Mouse (Mus musculus) ZHBTc4 (cell line): ENCODE data around the gene Atg4a-ps.
"Not testable (repeated sequence)": the region's sequence is repeated elsewhere in the genome, so short reads cannot be mapped to it uniquely, and the experiment has no call there.

Experiments used
- DNase-seq: peaks from one replicate; pipeline ENCODE4 v3.0.0-alpha.2; 2011; ENCODE audit warnings: low read depth, low spot score

Gene Atg4a-ps

DNA sequence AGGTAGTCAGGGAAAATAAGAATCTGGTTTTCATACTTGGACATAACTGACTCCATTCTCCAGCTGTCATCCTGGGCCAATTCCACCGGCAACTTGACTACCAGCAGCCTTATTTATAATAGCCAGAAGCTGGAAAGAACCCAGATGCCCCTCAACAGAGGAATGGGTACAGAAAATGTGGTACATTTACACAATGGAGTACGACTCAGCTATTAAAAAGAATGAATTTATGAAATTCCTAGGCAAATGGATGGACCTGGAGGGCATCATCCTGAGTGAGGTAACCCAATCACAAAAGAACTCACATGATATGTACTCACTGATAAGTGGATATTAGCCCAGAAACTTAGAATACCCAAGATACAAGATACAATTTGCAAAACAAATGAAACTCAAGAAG lies at the start of gene Atg4a-ps:
TSS of gene Atg4a-ps (minus strand) at position 101 of the 400 bp plus-strand sequence.
- not testable (repeated sequence) for DNase-seq

GRCm38 (mm10) chr3:103695556-103695955 lies 49.7 kb upstream of the Atg4a-ps start:
- DNase-seq, result no peak

DNA sequence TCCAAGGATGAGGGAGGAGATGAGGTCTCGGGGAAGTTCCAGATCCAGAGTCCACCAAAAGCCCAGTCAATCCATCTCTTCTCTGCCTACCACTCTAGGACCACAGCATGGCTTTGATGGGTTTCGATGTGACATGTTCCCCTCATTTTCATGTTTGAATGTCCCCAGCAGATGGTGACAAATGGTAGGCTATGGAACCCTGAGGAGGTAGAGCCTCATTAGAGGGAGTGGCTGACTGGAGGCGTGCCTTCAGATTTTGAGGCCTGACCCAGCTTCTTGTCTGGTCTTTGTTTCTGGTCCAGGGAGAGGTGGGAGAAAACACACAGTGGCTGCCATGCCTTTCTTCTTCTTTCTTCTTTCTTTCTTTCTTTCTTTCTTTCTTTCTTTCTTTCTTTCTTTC lies 44.6 kb upstream of the Atg4a-ps start:
- DNase-seq, result no peak

DNA sequence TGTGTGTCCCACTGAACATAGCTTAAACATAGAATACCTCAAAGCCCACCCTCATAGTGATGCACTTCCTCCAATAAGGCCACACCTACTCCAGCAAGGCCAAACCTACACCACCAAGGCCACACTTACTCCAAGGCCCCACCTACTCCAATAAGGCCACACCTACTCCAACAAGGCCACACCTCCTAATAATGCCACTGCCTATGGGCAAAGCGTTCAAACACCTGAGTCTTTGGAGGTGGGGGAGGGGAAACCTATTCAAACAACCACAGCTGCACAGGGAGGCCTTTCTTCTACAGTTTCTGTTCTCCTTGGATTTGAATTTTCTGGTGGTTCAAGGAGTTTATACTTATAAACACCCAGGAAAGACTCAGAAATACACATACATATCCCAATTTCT lies 43.2 kb upstream of the Atg4a-ps start:
- peak; percentile 40 for DNase-seq

DNA sequence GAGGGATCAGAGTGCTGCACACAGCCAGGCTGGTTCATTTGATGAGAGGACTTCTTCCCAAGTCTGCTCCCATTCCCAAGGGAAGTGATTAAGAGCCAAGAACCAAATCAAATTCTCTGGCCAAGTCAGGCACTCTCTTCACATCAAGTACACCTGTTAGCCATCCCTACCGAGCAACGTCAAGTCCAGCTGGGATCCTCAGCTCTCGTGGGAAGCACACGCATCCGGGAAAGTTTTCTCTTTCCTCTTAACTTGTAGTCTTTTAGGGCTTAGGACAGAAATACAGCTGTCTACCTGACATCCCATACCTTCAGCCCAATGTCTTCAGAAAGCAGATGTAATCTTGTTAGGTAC lies 38.1 kb upstream of the Atg4a-ps start:
- no peak for DNase-seq

DNA sequence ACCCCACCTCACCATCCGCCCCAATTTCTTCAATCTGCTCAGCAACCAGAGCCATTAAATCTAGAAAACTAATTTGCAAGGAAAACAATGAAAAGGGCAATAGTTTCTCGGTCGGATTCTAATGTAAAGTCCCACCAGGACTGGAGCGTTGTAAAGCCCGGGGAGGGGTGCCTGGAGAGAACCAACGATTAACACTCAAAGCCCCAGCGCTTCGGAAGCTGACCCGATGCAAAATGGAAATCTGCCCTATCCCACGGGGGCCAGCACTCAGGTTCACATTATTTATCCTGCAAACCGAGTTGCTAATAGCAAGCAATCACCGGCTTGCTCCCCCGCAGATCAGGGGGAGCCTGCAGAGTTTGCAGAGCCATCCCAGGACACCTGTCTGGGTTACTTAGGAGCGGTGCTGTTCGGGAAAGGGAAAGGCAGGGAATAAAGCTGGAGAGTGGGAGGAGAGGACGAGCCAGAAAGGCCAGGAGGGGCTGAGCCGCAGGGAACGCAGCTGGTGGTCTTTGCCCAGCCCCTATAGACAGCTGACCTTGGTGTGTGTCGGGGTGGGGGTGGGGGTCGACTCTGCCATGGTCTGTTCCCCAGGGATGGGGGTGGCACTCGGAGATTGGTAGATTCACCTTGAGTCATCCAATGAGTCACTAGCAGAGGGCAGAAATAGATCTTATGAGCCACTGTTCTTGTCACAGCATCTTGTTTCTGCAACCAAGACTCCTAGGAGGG lies 37.5 kb upstream of the Atg4a-ps start:
- DNase-seq, result peak; percentile 79

DNA sequence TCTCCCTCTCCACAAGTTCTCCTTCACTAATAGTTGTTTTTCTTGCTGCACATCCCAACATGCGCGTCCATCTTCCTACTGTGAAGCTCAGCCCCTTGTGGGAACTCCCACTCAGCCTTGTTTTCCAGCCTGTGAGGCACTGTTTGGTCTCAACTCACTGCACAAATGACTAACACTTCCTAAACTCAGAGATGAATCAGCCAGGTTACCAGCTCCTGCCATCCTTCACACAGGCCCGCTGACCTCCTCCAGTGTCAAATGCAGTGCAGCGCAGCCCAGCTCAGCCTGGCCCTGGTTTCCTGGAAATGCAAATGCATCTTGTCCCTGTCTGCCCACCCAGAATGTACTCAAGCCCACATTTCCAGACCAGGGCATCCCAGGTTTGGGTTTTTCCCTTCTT lies 36.6 kb upstream of the Atg4a-ps start:
- DNase-seq, result peak; percentile 10

GRCm38 (mm10) chr3:103678811-103679210 lies 32.9 kb upstream of the Atg4a-ps start:
- no peak for DNase-seq

GRCm38 (mm10) chr3:103672716-103673115 lies 26.8 kb upstream of the Atg4a-ps start:
- no peak for DNase-seq

DNA sequence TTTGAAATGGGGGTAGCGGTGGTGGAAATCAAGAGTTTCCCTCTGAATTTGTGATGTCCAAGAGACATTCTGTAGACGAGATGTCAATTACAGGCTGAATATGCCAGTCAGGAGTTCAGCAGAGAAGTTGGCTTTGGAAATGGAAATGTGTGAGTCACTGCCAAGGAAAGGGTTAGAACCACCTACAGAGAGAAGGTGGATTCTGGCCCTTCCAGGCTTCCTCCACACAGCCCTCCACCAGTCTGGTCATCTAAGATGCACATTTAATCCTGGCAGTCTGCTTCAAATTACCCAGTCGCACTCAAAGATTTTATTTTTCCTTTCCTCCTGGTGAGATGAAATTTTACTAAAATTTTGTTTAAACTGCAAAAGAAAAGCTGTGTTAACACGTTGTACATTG lies 26.2 kb upstream of the Atg4a-ps start:
- no peak for DNase-seq

DNA sequence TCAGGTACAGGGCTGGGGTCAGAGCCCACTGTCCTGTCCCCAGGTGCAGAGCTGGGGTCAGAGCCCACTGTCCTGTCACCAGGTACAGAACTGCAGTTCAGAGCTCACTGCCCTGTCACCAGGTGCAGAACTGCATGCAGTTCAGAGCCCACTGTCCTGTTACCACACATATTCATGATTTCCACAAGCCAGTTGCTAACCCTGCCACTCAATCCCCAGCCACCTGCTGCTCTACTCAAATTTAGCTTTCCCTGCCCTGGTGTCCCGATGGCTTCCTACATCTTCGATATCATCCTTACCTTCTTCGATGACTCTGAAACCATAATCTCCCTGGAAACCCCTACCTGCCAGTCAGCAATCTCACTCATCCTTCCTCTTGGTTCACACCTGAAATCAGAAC lies 17.5 kb upstream of the Atg4a-ps start:
- DNase-seq, result no peak

GRCm38 (mm10) chr3:103661714-103662113 lies 15.8 kb upstream of the Atg4a-ps start:
- DNase-seq, result no peak

- DNase-seq, result no peak
Measured at GRCm38 (mm10) chr3:103660012-103660411, 14.1 kb upstream of the Atg4a-ps start.

DNA sequence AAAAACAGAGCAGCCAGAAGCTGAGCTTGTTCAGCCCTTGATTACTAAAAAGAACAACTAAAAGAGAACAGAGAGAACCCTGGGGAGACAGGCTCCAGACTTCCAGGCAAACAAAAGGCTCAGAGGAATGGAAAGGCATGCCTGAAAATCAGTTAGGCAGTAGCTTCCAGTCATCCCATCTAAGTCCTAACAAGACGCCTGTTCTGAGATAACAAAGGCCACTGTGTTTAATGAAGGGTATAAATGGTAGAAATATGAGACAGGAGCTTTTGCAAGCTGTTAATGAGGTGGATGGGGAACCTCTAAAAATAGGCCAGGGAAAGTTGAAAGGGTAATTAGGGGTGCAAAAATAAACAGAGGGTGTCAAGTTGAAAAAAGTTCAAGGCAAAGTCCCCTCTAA lies 4.5 kb upstream of the Atg4a-ps start:
- no peak for DNase-seq

- DNase-seq, result no peak
Measured at GRCm38 (mm10) chr3:103649716-103650115, 3.8 kb upstream of the Atg4a-ps start.

DNA sequence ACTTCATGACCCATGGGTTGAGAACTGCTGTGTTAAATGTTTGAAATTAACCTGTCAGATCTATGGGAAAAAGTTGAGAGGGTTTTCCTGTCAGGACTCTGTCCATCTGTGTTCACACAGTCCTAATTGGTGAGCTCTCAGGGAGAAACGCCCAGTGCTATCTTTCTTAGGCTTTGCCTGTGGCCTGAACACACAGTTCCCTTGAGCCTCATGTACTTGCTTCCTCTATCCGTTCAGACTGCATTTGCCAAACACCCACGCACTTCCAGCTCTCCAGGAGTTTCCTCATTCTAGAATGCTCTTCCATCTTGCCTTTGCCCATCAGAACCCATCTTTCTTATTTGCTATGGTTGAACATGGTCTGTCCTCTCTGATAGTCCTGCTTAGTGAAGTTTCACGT lies 2.6 kb upstream of the Atg4a-ps start:
- no peak for DNase-seq

DNA sequence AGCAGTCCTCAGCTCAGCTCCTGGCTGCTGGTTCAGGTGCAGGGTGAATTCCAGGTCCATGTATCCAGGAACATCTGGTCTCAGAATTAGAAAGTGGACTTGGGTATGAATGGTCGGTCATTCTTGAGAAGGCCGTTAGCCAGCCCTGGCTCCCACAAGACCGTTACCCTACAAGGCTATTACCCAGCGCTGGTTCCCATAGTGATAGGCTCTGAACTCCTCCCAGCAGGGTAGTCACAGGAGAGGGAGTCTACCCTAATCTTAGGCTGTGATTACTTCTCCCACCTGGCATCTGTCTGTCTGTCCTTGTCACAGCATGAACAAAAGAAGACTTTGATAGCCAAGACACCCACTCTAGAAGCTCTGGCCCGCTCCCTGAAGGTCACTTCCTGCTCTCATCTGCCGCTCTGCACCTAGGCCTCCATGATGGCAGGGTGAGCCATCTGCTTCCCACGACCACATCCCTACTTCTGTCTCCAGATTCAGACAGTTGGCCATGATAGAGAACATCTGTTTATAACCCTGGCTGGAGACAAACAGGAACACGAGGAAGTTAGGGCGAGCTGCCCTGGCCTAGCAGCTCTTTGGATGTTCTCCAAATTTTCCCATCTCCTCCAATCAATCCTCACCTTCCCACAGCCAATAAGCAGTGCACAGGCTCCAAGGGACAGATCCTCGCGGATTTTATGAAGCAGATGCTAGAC lies 1.4 kb upstream of the Atg4a-ps start:
- DNase-seq, result peak; percentile 16

DNA sequence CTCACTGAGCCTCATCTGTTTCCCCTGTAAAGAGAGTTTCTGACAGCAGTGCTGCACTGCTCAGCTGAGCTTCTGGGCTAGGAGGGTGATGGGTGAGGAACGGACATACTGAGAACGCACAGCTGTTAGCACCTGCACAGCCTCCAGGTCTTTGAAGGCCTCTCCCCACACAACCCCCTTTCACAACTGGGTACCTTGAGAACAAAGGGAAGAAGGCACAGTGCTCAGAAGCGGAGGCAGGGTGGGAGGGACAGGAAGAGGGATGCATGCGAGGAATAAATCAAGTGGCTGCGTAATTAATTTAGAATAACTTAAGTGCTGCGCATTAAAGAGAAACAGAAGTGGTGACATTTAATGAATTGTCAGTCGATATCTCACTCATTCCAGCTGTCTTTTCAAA lies 4.6 kb downstream of the Atg4a-ps start:
- peak; percentile 16 for DNase-seq

- DNase-seq, result peak; percentile 27
Measured at GRCm38 (mm10) chr3:103640226-103640803, 5.6 kb downstream of the Atg4a-ps start.

DNA sequence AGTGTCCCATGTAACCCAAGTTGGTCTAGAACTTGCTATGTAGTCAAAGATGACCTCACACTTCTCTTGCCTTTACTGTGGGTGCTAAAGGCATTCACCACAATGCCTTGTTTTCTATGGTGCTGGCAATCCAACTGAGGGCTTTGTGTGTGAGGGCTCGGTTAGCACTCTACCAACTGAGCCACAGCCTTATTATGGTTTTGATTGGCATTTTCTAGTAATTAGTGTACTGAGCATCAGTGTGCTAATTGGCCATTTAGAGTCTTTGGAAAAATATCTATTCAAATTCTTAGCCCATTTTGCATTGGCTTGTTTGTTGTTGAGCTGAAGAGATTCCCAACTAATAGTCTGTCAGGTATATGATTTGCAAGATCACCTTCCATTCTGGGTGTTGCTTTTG lies 8.2 kb downstream of the Atg4a-ps start:
- DNase-seq, result no peak

- no peak for DNase-seq
Measured at GRCm38 (mm10) chr3:103634256-103634655, 11.6 kb downstream of the Atg4a-ps start.

DNA sequence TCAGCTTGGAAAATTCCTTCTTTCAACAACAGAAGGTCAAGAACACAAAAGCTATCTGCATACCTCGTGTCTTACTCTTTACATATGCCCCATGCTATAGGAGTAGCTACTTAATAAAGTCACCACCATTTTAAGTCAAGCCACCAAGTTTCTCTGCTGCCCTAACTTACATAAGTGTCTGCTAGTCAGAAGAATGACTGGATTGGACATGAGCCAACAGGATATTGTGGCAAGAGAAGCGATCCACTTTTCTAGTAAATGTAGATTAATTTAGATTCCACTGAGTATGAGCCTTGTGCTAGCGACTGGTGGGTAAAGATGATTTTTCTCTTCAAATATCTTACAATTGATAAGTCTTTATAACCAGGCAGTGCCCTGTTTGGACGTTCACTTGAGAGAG lies 12.0 kb downstream of the Atg4a-ps start:
- no peak for DNase-seq

GRCm38 (mm10) chr3:103633124-103633523 lies 12.7 kb downstream of the Atg4a-ps start:
- no peak for DNase-seq
